Mouse (Mus musculus) cerebellum, postnatal 14 days (tissue): Measurements from ENCODE around the gene Iah1.

ENCODE experiments used
- DNase-seq, 2 experiments: peaks; one replicate each; pipeline ENCODE4 v3.0.0; 2021; ENCODE audit warnings: mixed read lengths in 2 of 2

The Iah1 gene

DNA sequence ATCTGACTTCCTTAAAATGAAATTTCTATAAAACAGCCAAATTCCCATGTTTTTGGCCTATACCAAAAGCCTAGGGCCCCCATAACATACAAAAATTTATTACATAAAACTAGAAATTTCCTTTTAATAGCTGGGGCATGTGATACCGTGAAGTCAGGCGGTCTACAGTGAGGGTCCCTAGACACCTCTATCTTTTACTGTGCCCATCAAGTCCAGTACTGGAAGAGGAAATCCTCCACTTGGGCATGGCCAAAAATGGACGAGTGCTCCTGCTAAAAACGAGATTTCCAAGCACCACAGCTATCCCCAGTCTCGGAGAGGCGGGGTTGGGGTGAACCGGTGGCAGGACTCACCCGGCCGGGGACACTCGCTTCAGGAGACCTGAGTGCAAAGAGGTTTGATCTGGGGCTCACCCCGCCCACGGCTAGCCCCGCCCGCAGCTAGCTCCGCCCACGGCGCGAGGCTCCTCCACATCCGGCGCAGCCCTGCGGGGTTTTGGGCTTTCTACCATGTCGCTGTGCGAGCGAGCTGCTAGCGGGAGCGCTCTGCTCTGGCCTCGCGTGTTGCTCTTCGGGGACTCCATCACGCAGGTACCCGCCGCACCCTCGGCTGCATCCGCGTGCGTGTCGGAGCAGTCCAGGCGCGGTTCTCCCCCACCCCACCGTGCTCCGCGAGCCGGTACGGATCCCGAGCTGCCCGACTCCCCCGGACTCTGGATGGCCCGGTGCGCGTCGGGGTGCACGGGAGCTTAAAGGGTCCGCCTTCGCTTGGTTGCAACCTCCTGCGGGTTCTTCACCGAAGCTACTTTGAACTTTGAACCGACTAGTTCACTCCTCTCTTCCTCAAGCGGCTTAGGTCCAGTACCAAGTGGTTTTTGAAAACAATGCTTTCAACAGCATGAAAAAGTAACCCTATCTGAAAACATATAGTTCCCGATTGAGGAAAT lies at the start of gene Iah1:
Gene Iah1 (plus strand): TSS at position 467 of the 946 bp plus-strand sequence.
- DNase-seq, result peak; percentile 82 to 88

DNA sequence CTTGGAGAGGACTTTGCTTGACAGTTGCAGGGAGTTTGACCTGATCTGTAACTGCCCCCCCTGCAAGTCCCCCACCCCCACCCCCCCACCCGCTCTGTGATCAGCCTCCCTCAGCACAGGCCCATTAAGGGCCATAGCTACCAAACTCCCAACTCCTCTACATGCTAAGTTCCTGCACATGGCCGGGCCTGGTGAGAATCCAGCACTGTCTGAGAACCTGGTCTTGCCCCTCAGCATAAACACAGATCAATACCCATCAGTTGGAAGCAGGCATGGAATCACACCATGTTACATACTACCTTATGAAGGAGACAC lies 49.4 kb upstream of the Iah1 start:
- DNase-seq, result no peak

DNA sequence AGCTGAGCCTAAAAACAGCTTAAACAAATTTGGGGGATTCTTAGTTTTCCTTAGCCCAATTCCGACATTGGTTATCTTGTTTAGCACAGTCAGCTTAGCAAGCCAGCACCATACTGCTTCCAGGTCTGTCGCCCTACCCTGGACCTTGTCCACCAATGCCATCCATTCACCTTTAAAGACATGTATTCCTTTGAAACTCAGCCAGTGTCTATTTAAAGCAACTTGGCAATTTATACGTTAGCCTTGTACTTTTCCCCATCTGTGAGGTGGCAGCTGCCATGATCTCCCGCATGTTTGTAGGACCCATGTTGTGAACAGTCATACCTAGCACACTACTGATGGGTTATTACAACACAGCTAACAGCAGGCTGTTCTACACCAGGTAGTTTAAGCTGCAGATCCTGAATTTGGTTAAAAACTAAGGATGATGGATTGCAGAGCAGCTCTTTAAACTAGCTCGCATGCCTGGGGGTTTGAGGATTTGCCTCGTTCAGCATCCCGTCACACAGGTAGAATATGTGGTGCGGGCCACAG lies 48.0 kb upstream of the Iah1 start:
- peak; percentile 27 to 71 for DNase-seq

DNA sequence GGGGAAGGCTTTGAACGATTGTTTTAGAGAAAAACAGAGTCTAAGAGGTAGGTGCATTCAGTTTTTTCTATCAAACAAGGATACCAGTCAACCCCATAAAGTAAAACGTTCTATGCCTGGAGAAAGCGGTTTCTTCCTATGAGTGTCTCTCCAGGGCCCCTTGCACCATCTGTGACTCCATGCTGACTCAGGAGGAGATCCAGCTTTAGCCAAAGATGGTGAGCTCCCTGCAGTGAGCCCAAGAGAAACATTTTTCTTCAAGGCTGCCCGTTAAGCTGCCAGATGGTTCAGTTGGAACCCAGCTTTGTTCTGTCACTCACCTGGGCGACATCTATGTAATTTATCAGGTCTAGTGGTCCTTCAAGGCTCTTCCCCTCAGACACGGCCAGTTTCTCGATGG lies 41.7 kb upstream of the Iah1 start:
- DNase-seq, result peak; percentile 51 to 84

DNA sequence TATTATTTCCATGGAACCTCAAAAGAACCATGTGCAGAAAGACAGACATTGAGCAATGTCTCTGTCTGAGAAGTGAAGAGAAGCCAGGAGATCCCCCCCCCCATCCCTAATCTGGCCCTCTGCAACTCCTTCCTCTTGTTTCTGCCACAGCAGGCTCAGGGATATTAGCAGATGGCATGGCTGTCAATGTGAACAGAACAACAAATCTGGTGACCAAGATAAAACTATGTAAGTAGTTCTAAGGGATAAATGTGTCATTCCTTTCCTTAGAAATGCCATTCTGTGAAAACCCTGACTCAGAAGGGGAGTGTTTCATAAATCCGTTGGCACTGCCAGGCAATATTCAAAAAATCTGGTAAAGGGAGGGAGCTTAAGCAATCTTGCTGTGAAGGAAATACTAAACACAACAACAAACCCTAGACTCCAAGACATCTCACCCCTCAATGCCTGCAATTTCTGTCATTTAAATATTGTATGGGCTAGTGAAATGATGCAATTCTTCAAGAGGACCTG lies 38.8 kb upstream of the Iah1 start:
- DNase-seq, result peak in 1 of 2 experiments; percentile 30

DNA sequence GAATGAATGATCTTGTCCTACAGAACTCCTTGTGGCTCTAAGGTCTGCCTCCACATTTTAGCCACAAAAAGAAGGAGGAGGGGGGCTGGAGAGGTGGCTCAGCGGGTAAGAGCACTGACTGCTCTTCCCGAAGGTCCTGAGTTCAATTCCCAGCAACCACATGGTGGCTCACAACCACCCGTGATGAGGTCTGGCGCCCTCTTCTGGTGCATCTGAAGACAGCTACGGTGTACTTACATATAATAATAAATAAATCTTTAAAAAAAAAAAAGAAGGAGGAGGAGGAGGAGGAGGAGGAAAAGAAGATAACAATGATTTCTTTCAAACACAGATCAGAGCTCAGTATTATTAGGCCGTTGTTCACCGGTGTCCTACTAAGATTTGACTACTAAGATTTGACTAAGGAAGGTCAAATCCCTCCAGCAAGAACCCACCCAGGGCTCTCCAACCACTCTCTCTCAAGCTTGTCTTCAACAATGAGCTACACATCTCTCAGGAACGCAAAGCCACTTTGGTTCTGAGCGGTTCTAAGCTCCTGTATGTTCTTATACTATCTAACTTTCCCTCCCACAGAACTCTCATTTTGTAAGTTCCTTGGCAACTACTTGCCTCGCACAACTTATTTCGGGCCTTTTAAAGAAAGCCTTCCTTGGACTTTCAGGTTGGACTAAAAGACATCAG lies 31.3 kb upstream of the Iah1 start, which contains the start of gene Cpsf3:
Gene Cpsf3 (plus strand): TSS at position 631 of the 681 bp plus-strand sequence.
- no peak for DNase-seq

DNA sequence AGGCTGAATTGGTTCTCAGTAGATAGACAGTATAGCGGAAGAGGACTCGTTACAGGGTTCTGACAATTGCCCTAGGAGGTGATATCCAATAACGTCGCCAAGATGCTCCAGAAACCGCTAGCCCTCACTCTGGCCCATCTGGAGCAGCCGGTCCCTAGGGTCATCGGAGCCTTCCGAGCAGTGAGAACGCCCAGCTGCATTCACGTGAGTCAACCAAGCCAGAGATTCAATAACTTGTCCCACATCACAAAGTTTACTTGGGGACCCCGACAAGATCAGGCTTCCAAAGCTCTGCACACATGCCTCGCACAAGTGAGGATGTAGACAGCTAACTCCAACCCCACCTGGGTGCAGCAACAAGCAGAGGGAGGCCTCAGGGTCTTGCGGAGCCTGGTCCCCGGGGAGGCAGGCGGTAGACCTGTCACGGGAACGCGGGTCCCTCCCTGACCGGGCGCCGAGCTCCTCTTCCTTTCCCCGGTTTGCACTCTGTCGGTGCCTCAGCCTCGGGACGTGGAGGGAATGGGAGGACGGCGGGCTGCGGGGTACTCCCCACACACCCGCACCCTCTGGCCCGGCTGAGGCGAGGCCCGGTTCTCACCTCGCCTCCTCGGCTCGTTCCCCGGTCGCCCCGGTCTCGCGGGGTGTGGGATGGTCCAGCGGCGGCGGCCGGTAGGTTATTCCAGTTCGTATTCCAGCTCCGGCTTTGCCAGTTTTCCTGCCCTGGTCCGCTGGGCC lies 30.5 kb upstream of the Iah1 start:
- DNase-seq, result no peak

DNA sequence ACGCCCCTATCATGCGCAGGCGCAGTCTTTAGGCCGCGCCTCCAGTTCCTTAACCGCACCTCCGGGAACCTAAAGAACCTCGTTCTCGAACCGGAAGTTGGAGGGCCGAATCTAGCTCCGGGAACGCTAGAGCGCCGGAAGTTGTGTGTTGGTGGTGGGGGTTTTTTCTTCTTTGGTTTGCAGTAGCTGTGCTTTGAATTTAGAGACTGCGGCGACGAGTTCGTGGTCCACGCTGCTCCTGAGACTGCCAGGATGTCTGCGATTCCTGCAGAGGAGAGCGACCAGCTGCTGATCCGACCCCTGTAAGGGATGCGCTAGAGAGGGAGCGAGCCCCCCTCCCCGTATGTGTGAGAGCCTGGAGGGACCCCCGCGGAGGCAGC lies 30.0 kb upstream of the Iah1 start, which contains the start of gene Itgb1bp1:
Gene Itgb1bp1 (minus strand): TSS at position 42 of the 380 bp plus-strand sequence.
- peak; percentile 99 for DNase-seq

DNA sequence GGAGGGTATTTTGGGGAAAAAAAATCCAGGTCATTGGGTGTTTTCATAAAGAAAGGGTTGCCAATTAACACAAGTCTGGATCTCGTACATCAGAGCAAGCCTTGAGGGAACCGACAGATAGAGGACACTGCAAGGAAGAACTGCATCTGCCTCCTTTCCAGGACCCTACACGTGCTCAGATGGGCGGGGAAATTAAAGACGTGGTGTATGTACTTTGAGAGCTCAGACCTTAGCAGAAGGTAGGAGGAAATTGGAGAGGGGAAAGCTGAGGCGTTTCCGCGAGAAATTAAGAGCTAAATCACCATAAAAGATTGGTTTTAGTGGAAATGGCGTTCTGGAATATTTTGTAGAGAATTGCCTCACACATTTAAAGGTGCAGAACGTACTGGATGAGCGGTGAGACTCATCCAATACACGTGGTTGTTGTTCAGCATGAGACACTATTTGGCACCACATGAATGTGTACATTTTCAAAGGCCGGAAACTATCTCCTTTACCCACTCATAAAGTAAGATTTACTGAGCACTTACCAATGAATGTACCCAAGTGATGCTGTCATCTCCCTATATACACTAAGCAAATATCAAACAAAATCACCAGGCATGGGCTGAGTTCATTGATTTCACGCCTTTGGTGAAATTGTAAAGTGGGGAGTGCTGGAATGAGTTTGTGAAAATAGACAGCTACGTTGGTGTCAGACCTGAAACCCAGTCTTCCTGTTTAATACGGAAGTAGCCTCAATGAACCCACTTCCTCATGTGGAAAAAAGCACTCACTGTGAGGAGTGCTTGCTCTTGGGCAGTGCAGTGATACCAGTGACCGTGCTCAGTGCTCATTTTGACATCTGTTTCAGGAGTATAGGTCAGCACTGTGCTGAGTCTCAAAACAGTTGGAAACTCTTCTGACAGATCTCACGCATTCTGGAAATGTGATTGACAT lies 29.2 kb upstream of the Iah1 start:
- peak in 1 of 2 experiments; percentile 19 for DNase-seq

DNA sequence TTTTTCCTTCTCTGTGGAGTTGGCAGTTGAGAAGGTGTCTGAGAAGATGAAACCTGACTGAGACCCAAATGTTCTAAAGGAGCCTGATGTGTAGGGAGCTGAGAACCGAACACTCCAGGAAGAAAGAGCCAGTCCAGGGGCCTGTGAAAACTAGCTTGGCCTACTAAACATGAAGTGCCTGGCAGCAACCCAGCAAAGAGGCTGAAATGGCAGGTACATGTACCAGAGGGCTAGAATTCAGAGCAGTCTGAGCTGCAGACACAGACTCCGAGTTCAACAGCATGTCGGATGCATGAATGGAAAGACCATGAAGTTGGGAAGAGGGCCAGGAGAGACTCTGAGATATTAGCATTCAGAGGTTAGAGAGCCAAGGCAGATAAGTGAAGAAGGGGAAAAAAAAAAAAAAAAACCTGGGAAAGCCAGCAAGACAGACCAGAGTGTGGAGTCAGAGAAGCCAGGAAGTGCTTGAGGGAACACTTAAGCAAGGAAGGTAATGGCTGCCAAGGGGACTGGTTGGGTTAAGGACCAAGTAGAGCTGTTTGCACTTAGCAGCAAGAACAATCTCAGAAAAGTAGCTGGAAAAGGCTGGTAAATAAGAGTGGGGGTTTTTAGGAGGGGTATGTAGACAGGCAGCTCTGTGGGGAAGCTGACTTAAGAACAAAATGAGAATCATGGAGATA lies 27.3 kb upstream of the Iah1 start:
- DNase-seq, result no peak

DNA sequence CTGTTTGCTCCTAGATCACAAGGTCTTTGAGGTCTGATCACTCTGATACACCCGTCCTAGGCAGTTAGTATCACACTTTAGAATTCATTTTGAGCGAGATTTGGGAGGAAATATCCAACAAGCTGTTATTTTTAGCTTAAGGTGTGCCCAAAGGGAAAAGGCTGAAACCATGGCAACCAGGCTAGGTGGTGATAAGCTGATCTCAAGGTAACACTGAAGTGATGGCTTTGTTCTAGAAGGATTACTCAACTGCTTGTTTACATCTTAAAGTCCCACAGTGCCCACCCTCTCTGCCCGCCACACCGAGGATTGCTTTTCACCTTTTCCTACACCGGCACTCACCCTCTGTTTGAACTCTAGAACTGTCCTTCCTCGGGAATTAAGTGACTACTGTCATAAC lies 26.5 kb upstream of the Iah1 start:
- no peak for DNase-seq

DNA sequence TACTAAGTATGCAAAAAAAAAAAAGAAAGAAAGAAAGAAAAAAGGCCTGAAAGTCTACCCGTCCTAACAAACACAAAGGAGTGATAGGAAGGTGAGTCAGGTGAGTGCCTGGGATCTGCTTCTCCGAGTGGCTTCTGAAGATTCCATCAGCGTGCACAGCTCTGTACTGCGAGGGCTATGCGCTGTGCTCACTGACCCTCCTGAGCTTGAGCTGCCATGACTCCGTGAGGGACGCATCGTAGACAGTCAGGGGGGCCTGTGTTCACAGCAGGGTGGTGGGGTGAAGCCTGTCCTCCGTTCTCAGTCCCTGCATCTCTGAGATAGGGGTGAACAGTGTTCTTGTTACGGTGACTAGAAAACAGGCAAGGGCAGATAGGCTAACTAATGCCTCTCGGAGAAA lies 17.3 kb upstream of the Iah1 start:
- no peak for DNase-seq

DNA sequence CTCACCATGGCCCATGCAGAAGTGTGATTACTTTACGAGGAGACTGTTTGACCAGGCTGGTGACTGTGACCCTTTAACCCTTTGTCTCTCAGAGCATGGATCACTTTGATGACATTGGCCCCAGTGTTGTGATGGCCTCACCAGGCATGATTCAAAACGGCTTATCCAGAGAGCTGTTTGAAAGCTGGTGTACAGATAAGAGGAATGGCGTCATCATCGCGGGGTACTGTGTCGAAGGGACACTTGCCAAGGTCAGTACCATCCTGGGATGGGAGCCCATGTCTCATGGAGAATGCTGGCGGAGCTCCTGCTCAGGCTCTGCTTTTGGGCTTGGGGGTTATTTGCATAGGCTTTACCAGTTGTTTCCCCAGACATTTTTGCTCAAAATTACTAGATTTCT lies 14.9 kb upstream of the Iah1 start:
- no peak for DNase-seq

DNA sequence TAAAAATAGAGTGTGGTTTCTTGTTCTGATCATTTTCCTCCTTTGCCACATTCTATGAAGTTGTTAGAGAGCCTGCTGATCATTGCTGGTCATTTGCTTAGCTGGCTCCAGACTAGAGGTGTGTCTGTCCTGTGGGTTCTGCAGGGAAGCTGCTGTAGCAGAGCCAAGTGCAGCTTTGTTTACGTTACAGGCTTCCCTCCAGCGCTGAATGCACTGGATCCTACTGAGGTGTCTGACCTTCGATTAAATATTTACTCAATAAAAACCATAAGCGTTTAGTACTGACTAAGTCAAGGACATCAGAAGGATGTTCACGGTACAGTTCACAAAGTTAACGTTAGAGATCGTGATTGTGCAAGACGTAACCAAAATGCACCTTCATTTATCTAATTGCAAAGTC lies 14.3 kb upstream of the Iah1 start:
- DNase-seq, result no peak

DNA sequence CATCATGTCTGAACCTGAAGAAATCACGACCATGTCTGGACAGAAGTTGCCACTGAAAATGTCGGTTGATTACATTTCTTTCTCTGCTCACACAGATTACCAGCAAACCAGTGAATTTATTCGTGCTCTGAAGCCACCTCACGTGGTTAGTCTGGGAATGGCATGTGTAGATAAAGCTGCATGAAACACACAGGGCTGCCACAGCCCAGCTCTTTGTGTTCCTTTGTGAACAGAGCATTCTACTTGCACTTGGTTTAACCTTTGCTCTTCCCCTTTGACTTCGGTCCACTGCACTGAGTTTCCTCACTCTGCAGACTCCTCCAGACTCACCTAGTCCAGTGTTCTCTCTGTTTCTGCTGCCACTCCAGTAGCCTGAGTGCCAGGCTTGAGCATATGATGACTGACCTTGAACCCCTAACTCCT lies 13.8 kb upstream of the Iah1 start:
- DNase-seq, result no peak

DNA sequence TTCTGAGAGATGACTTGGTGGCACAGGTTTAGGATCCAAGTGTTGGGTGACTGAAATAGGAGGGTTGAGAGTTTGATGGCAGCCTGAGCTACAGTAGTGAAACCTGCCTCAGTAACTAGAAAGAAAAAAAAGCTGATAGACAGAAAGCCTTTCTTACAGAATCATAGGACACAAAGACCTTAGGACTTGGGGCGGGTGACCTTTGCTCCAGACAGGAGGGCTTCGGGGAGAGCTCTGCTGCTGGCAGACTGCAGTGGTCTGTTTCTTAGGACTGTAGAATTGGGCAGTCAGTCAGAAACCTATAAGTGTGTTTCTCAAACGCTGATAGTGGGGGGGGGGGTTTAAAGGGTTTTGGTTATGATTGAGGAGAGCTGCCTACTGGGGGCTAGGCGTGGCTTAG lies 10.4 kb upstream of the Iah1 start:
- no peak for DNase-seq

DNA sequence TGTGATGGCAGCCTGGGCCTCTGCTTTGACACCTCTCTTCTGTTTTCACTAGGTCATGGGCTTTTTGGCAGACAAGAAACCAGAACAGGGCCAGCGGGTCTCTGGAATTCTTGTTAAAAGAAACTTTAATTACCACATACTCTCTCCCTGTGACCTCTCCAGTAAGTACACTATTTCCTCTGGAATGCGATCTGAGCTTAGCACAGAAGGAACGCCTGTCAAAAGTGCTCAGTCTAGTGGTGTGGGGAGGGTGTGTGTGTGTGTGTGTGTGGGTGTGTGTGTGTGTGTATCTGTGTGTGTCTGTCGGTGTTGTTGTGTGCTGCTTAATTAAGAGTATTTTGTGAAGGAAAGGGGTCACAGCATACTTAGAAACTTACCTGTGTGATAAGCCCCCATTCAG lies 9.5 kb upstream of the Iah1 start:
- no peak for DNase-seq

DNA sequence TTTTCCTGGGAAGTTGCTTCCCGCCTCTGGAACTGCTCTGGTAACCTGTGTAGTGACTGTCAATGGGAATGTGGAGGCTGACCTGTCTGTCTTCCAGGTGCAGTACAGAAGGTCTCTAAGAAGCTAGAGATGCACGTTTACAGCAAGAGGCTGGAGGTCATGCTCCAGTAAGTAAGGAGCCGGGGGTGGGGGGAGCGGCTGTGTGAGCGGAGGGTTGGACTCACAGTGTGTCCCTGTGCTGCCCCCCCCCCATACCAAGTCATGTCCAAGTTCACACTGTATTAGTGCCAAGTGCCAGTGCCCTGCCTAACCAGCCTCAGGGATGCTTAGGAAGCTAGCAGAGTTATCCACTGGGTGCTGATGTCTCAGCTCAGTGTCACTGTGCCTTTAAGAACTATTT lies 4.0 kb upstream of the Iah1 start:
- DNase-seq, result no peak

DNA sequence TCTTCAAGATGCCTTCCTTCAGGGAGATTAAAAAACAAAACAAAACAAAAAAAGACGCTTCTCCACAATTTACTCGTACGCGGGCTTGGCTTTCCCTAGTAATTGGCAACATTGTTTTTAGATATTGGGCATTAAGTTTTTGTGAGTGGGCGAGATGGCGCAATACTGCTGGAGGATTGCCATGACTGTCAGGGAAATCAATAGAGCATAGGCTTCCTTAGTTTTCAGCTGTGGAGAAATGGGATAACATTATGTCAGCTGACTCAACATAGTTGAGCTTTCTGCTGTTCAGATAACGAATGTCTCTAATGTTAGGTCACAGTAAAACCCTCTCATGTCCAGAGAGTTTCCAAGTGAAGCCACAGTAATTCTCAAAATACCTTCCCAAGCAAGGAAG lies 678 bp downstream of the Iah1 start:
- peak in 1 of 2 experiments; percentile 34 for DNase-seq

DNA sequence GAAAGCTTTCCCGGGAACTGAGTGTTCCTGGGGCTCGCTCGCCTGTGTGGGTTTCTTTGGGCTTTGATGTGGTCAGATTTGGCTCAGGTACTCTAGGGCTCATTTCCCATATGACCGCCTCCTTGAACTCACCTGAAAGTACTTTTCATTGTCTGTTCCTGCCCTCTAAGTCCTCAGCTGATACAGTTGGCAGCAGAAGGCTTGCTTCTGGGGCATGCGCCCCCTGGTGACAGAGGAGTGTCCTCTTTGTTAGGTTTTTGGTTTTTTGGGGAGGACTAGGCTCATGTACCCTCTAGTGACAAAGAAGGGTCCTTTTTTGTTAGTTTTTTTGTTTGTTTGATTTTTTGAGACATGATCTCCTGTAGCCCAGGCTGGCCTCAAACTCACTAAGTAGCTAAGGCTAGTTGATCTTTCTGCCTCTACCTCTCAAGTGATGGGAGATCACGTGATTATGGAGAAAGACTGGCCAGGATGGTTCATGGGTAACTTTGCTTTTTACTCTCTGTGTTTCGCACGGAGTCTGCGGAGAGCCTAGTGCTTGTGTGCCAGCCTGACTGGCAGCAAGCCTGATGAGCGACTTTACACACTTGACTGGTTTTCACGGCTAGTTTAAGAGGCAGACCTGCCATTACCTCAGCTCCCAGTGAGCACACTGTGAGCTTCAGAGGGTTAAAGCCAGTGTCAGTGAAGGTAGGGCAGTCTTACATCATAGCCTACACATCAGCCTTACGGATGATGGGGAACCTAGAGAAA lies 2.1 kb downstream of the Iah1 start:
- peak; percentile 79 to 85 for DNase-seq
